Mouse (Mus musculus) adrenal gland, adult (tissue): ENCODE results near the gene Zfp839.

Experiments
- DNase-seq, 2 experiments: peaks; one replicate each; pipeline ENCODE4 v3.0.0; 2022 to 2023; ENCODE audit warnings: low spot score in 1 of 2; ENCODE audit not compliant: inconsistent age in 2 of 2

Gene Zfp839

DNA sequence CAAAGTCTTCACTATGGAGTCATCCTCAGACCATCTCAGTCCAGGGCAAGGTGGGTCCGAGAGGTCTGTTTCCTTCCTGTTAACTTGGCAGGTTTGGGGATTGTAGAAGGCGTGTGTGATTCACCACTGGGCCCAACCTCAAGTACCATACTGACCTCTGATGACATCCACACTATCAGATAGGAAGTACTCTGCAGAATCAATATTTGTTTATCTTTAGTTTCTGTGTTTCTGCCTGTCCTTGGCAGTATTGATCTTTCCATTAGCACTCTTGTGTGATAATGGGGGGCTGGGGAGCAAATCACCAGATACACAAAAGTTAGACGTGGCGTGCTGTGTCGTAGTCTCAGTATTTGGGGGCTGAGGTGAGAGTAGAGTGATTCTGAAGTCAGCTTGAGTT is 21.2 kb downstream of the Zfp839 start:
- no peak for DNase-seq

DNA sequence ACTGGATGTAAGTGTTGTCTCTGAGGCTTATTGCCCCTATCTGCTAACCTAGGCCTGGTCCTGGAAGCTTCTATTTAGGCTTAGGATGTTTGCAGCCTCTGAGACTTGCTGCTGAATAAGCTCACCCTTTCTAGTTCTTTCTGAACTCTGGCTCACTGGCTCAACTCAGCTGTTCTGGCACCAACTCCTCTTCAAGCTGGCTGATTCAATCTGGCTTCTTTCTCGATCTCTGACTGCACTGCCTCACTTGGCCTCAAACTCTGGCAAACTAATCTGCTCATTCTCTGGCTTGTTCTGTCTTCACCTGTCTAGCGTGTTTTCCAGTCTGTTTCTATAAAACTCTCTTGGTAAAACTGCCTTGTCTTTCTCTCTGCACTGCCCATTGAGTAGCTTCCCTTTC is 25.3 kb downstream of the Zfp839 start:
- DNase-seq, result peak in 1 of 2 experiments; percentile 44

DNA sequence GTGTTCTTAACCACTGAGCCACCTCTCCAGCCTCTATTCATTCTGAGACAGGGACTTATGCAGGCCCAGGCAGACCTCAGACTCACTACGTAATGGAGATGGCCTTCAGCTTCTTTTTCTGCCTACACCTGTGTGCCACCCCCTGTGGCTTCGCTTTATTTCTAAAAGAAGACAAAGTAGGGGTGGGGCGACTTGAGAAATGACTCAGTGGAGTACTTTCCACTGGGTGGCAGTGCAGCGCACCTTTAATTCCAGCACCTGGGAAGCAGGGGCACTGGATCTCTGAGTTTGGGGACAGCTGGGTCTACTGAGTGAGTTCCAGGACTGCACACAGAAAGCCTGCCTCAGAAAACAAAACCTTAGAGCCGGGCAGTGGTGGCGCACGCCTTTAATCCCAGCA is 32.2 kb downstream of the Zfp839 start:
- peak in 1 of 2 experiments; percentile 47 for DNase-seq

DNA sequence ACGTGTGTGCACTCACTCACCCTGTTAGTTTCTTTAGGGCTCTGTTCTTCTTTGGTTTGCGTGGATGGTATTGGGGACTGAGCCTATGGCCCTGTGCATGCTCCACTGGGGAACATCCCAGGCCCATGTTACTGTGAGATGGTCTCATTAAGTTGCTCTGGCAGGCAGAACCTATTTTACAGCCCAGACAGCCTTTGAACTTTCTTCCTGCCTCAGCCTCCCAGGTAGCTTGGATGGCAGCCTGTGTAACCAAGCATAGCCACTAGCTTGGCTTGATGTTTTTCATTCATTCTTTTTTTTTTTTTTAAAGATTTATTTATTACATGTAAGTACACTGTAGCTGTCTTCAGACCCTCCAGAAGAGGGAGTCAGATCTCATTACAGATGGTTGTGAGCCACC is 35.2 kb downstream of the Zfp839 start:
- no peak for DNase-seq

DNA sequence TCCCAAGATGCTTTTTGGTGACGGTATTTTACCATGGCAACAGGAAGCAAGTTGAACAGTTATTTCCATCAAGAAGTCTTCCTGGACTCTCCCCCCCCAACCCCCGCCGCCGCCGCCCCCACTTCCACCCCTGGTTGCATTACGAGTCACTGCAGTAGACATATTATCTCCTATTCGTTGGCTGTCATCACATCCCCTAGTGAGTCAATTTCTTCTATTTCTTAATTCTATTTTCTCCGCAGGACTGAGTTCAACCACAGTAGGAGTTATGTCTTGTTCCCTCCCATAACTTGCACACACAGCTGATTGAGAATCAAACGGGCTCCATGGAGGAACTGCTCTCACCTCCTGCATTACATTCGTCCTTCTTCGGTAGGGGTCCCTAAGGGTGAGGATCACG is 38.1 kb downstream of the Zfp839 start:
- no peak for DNase-seq

DNA sequence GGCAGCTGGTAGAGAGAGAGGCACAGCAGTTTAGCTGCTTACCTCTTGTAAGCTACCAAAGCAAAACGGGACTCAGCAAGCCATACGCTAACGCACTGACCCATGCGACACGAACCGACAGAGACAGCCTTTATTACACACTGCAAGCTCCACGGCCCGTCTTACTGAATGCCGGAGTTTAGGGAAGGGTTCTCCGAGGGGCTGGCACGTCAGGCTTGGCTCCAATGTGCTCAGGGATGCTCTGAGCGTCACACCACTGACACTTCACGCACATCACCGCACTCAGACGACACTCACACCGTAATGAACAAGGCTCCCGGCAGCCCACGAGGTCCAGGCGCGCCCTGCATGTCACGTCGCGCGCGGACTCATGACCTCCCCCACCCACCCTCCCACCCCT is 38.6 kb downstream of the Zfp839 start:
- no peak for DNase-seq

DNA sequence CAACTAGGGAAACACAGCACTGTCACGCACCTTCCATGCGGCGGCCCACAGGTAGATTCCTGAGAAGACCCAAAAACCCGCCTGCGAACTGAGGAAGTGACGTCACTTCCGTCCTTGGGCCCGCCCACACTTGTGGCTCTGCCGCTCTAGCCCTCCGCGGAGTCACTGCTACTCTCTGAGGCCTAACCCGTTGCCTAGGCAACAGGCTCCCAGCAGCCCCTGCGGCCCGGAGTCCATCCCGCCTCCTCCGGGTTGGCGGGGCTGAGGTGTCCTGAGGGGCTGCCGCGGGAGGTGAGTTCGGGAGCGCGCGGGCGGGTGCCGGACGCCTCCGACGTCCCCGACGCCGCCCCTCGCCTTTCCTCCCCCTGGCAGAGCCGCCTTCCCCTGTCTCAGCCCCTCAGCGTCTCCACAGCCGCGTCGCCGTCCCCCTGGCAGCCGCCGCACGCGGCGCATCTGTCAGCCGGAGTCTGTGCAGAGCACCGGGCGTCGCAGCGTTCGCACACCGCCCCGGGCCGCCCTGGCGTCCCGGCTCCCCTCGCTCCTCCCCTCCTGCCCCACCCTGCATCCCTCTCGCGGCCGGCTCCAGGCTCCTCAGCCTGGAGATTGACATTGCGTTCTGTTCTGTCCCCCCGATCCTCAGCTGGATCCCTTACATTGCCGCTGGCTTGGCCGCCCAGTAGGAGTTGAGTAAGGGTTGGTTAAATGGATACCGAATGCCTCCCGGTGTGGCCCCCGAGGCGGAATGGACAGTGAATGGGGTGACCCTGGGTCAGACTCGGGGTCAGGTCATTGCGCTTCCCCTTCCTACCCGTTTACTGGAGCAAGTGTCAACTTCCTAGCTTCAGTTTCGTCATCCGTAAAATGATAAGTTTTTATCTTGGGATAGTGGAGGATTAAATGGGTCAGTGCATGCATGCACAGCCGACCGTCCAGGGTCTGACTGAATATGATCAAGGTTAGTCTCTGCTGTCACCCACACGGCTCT is 39.3 kb downstream of the Zfp839 start, which contains the start of the genes Cinp and Tecpr2:
Gene Cinp, minus strand, starts transcription at position 110 of the 985 bp plus-strand sequence.
Gene Tecpr2, plus strand, starts transcription at position 229 of the 985 bp plus-strand sequence.
- peak; percentile 98 for DNase-seq

DNA sequence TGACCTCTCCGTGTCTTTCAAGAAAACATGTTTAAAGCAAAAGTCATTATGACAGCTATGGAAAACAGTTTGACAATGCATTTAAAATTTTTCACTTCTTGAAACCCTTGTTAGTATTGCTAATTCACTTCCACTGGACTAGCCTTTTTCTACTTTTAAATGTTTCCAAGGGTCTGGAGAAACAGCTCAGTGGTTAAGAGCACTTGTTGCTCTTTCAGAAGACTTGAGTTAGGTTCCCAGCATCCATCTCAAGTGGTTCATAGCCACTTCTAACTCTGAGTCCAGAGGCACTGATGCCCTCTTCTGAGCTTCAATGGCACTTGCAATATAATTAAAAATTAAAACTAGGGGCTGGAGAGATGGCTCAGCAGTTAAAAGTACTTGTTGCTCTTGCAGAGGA is 41.8 kb downstream of the Zfp839 start:
- DNase-seq, result no peak

DNA sequence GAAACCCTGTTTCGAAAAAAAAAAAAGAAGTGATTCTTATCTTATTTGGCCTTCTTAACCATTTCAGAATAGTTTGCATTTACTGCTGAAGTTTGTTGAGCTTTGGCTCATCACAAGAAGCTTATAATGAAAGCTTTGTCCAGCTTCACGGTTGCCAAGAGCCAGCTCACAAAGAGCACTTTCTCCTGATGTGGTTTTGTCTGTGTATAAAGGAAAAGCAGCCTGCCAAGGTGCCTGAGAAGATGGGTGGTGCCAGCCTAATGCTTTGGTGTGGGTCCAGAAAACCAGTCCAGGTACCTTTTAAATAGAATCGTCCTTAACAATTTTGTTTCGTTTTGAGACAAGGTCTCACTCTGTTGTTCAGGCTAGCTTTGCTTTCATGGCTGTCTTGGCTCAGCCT is 52.1 kb downstream of the Zfp839 start:
- DNase-seq, result no peak

DNA sequence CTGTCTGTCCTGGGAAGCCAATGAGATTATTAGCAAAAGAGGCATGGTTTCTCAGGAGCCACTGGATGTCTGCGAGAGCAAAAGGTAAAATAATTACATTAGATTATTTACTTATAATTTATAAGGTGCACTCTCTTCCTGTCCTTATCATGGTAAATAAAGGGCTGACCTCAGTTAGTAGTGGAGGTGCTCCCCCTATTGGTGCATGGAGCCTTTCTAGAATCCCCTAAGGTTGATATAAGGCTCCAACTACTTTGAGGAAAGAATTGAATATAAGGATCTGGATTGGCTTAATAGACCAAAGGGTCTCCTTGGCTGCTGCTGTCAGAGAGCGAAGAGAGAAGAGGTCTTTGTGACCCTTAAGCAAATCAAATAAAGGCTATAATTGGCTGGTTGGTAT is 53.5 kb downstream of the Zfp839 start:
- peak in 1 of 2 experiments; percentile 70 for DNase-seq

DNA sequence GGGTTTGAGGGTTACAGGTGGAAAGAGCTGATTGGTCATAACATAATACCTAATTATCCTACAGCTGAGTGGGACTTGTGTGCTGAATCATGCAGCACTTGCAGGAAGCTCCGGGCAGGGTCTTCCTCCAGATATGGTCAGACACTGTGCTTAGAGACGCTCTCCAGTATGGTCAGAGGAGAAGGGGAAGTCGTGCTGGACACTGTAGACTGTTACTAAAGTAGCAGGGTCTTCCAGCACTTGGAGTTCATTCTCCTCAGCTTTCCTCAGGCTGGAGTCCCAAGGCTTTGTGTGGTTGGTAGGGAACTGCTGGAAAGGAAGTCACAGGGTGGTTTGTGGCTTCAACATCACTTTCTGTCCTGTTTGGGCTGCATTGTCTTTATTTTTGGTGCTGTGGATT is 57.8 kb downstream of the Zfp839 start:
- DNase-seq, result no peak

DNA sequence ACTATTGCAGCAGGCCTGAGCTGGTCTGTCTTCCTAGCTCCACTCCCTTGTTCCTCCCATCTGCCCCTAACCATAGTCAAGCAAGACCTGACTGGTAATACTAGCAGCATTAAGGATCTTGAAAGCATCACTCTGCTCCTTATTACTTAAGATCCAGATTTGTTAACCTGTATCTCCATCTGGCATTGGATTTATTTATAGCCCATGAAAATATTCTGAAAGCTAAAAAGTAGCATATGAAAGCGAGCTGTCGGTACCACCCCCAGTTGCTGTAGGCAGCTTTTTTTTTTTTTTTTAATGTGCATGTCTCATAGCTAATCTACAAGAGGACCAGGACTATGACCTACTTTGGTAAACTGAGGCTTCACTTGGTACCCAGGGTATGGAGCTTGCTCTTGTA is 59.9 kb downstream of the Zfp839 start:
- DNase-seq, result no peak

DNA sequence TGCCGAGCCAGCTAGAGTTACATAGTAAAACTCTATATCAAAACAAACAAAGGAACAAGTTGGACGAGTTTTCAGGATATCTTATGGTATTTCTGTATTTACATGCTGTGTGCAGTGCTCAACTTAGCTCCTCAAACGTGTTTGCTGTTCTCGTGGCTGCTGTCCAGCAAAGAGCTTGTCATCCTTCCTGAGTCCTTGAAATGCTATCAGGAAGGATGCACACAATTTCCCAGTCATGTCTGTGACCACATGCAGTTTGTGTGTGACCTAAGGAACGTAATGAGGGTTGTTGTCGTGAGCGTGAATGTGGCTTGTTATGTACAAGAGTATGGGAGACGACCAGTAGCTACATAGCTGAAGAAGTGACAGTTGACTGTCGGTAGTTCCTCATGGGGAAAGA is 65.7 kb downstream of the Zfp839 start:
- peak; percentile 63 to 80 for DNase-seq
